Mouse (Mus musculus): ENCODE results near the gene Gm49387.
A peak's percentile ranks its signal among the peaks of the same experiment; 100 is the strongest.

DNA sequence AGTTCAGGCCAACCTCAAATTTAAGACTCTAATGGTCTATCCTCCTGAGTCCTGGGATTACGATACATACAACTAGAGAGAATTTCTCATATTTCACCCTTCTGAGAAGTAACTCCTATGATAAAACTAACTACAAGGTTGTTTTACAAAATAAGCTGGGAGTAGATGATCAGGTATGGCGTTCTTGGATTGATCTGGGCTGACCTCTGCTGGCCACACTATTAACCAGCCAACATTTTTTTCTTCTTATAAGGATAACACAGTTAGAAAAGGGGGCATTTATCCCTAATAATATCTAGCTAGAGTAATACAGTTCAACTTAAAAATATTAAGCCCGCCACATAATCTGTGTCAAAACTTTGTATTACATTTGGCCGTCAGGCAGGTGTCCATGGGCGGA, 35.8 kb downstream of the Gm49387 start:
- TF ChIP-seq CTCF (IDR thresholded peaks at IDR 0.05; ENCODE audit: extremely low read depth, insufficient read depth, insufficient read length, insufficient replicate concordance): peak; percentile 13; the same call in 1 of the 2 replicates
- TF ChIP-seq POLR2A (IDR thresholded peaks at IDR 0.05; ENCODE audit: low read depth, low read length): no peak
